Mouse (Mus musculus) megakaryocyte, adult 5-6 weeks (primary cell): Measurements from ENCODE around the gene A2ml1. TPM values are rescaled to one million over a fixed set of nuclear protein-coding genes. Genes with fewer than 3 reads are reported as not detected.

Experiments
- total RNA-seq, 2 experiments: library from RNA; stranded (forward) in 1 of 2; stranded (reverse) in 1 of 2; fragments of 153-499, 151-499 nt in 1 of 2; fragments of 221-1000, 200-1000 nt in 1 of 2; gene quantifications; 2 replicates each; pipeline versions ENCODE4 v1.2.3 to v1.2.4; 2015 to 2017

A2ml1 gene
- total RNA-seq, 2 experiments from 2014 or later, result not detected

Other genes starting within 250 kb of the A2ml1 start
- 2.6 and 3.3 TPM in 2 replicates for gene Tulp3, start 225.8 kb downstream of the A2ml1 start, total RNA-seq (2015)
- 1.4 and 2.4 TPM in 2 replicates for gene Tulp3, start 225.8 kb downstream of the A2ml1 start, total RNA-seq (2017)
- gene Rhno1, start 218.7 kb downstream of the A2ml1 start, total RNA-seq (2015), result 45.7 and 53.9 TPM in 2 replicates
- 35.4 and 41.1 TPM in 2 replicates for gene Rhno1, start 218.7 kb downstream of the A2ml1 start, total RNA-seq (2017)
- 69.8 and 76.1 TPM in 2 replicates for gene Foxm1, start 218.6 kb downstream of the A2ml1 start, total RNA-seq (2015)
- gene Foxm1, start 218.6 kb downstream of the A2ml1 start, total RNA-seq (2017), result 26.2 and 41.8 TPM in 2 replicates
- gene Tex52, start 206.2 kb downstream of the A2ml1 start, total RNA-seq (2015), result 0.09 and 0.18 TPM in 2 replicates
- not detected in 2 replicates for gene Tex52, start 206.2 kb downstream of the A2ml1 start, total RNA-seq (2017)
- not detected in 2 replicates for gene Gm44596, start 206.1 kb downstream of the A2ml1 start, total RNA-seq (2015)
- gene Gm44596, start 206.1 kb downstream of the A2ml1 start, total RNA-seq (2017), result not detected in 2 replicates
- gene Nrip2, start 182.3 kb downstream of the A2ml1 start, total RNA-seq (2015), result not detected in 2 replicates
- gene Nrip2, start 182.3 kb downstream of the A2ml1 start, total RNA-seq (2017), result 0.15 TPM in 1 of 2 replicates, not detected in the other
- gene Itfg2, start 156.7 kb downstream of the A2ml1 start, total RNA-seq (2015), result 6.4 and 6.8 TPM in 2 replicates
- gene Itfg2, start 156.7 kb downstream of the A2ml1 start, total RNA-seq (2017), result 6.2 and 14.1 TPM in 2 replicates
- gene Fkbp4, start 142.9 kb downstream of the A2ml1 start, total RNA-seq (2015), result 34.6 and 38.1 TPM in 2 replicates
- 93.1 and 95.7 TPM in 2 replicates for gene Fkbp4, start 142.9 kb downstream of the A2ml1 start, total RNA-seq (2017)
- not detected in 2 replicates for gene Pzp, start 54.9 kb downstream of the A2ml1 start, total RNA-seq (2015)
- not detected in 2 replicates for gene Pzp, start 54.9 kb downstream of the A2ml1 start, total RNA-seq (2017)
- 1.8 and 2.8 TPM in 2 replicates for gene Klrb1a, start 41.9 kb upstream of the A2ml1 start, total RNA-seq (2015)
- gene Klrb1a, start 41.9 kb upstream of the A2ml1 start, total RNA-seq (2017), result 0.81 and 2.6 TPM in 2 replicates
- not detected in 2 replicates for gene Clec2h, start 80.8 kb upstream of the A2ml1 start, total RNA-seq (2015)
- gene Clec2h, start 80.8 kb upstream of the A2ml1 start, total RNA-seq (2017), result not detected in 2 replicates
- gene Klrb1, start 141.5 kb upstream of the A2ml1 start, total RNA-seq (2015), result 0.62 TPM in 1 of 2 replicates, not detected in the other
- 0.26 and 0.73 TPM in 2 replicates for gene Klrb1, start 141.5 kb upstream of the A2ml1 start, total RNA-seq (2017)
- 4.7 and 10.0 TPM in 2 replicates for gene Klrb1c, start 207.6 kb upstream of the A2ml1 start, total RNA-seq (2015)
- 6.8 and 8.4 TPM in 2 replicates for gene Klrb1c, start 207.6 kb upstream of the A2ml1 start, total RNA-seq (2017)
- gene Gm44511, start 244.7 kb upstream of the A2ml1 start, total RNA-seq (2015), result 2.7 TPM in 1 of 2 replicates, not detected in the other
- 3.4 TPM in 1 of 2 replicates, not detected in the other for gene Gm44511, start 244.7 kb upstream of the A2ml1 start, total RNA-seq (2017)
- gene Klrb1b, start 244.7 kb upstream of the A2ml1 start, total RNA-seq (2015), result 4.5 and 11.2 TPM in 2 replicates
- 2.6 and 3.6 TPM in 2 replicates for gene Klrb1b, start 244.7 kb upstream of the A2ml1 start, total RNA-seq (2017)